Mouse (Mus musculus) bone marrow, adult 2 months (tissue): ENCODE measurements at regions not wholly inside any gene's neighbourhood (a gene's known extent, or its start where the extent isn't known, plus 50 kb on each side); places are given as distances from the start of the nearest gene placed in this dataset.

Experiments
- CTCF ChIP-seq: fragments of 200-500 bp; IDR thresholded peaks from 2 replicates; pipeline ENCODE4 v1.5.1; 2011; ENCODE audit warnings: low read length, control low read depth; ENCODE audit not compliant: control insufficient read depth, insufficient read depth
- POLR2A ChIP-seq: fragments of 200-500 bp; IDR thresholded peaks from 2 replicates; pipeline ENCODE4 v1.6.1; 2011; ENCODE audit warnings: low read depth, mild to moderate bottlenecking, control low read depth, low read length, borderline replicate concordance; ENCODE audit not compliant: control insufficient read depth

- TF ChIP-seq CTCF = no peak
- no peak for TF ChIP-seq POLR2A
These were observed 148.1 kb upstream of the Lef1 start for GRCm38 (mm10) chr3:130962151-130962633.
